Mouse (Mus musculus): Measurements from ENCODE around the gene Specc1l. TPM values are rescaled to one million over a fixed set of nuclear protein-coding genes. Genes with fewer than 3 reads are reported as not detected.
"Not testable (repeated sequence)": the region's sequence is repeated elsewhere in the genome, so short reads cannot be mapped to it uniquely, and the experiment has no call there.

Specc1l gene
- polyA plus RNA-seq, 1 experiment from 2014 or later = 24.1 TPM

- Histone ChIP-seq H3K4me3 (ENCODE audit: low read depth, low read length) (no peak overlapping the region), H3K9me3 (replicated peaks; ENCODE audit: control insufficient read depth, low read length) (no peaks in the 10 kb centered on the region), H3K27me3 (ENCODE audit: control insufficient read depth, insufficient read depth, low read length) (no peaks in the 10 kb centered on the region), H3K9ac (replicated peaks; ENCODE audit: low read length) (no peak overlapping the region), H3K4me1 (ENCODE audit: control insufficient read depth, insufficient read depth, low read length) (no peaks in the 10 kb centered on the region), H3K4me2 (ENCODE audit: low read depth, low read length) (no peak overlapping the region), H3K36me3 (replicated peaks; ENCODE audit: control insufficient read depth, insufficient read depth, low read depth, low read length) (no peaks in the 10 kb centered on the region), H3K27ac (replicated peaks; ENCODE audit: low read depth, low read length) (no peak overlapping the region)
- ATAC-seq (replicated peaks; ENCODE audit: insufficient number of reproducible peaks, low FRiP score, low TSS enrichment, low read depth) (no peak), DNase-seq (ENCODE audit: low spot score) (no peak)
- 82% methylated on average over 2 of the region's 2 CpGs for WGBS
Observed at GRCm38 (mm10) chr10:75345265-75345664, 133.4 kb downstream of the Specc1l start.

- no peaks in the 10 kb centered on the region for H3K27me3 ChIP-seq (ENCODE audit: control insufficient read depth, insufficient read depth, low read length)
- no peaks in the 10 kb centered on the region for H3K36me3 ChIP-seq (replicated peaks; ENCODE audit: control insufficient read depth, insufficient read depth, low read depth, low read length)
- DNase-seq (ENCODE audit: low spot score) (no peak), ATAC-seq (replicated peaks; ENCODE audit: insufficient number of reproducible peaks, low FRiP score, low TSS enrichment, low read depth) (no peak)
- WGBS = 86% methylated on average over 5 of the region's 5 CpGs
- H3K9ac ChIP-seq (replicated peaks; ENCODE audit: low read length) = no peak overlapping the region
- no peak overlapping the region for H3K27ac ChIP-seq (replicated peaks; ENCODE audit: low read depth, low read length)
- H3K9me3 ChIP-seq (replicated peaks; ENCODE audit: control insufficient read depth, low read length) = no peaks in the 10 kb centered on the region
- no peaks in the 10 kb centered on the region for H3K4me1 ChIP-seq (ENCODE audit: control insufficient read depth, insufficient read depth, low read length)
- no peak overlapping the region for H3K4me3 ChIP-seq (ENCODE audit: low read depth, low read length)
- no peak overlapping the region for H3K4me2 ChIP-seq (ENCODE audit: low read depth, low read length)
Observed at GRCm38 (mm10) chr10:75350564-75350963, 138.7 kb downstream of the Specc1l start.

GRCm38 (mm10) chr10:75352541-75352940, 140.7 kb downstream of the Specc1l start:
- H3K27ac ChIP-seq (replicated peaks; ENCODE audit: low read depth, low read length) = no peak overlapping the region
- no peak overlapping the region for H3K4me3 ChIP-seq (ENCODE audit: low read depth, low read length)
- H3K4me1 ChIP-seq (ENCODE audit: control insufficient read depth, insufficient read depth, low read length) = no peaks in the 10 kb centered on the region
- H3K9ac ChIP-seq (replicated peaks; ENCODE audit: low read length) = no peak overlapping the region
- H3K9me3 ChIP-seq (replicated peaks; ENCODE audit: control insufficient read depth, low read length) = no peaks in the 10 kb centered on the region
- H3K36me3 ChIP-seq (replicated peaks; ENCODE audit: control insufficient read depth, insufficient read depth, low read depth, low read length) = no peaks in the 10 kb centered on the region
- DNase-seq (ENCODE audit: low spot score) = no peak
- H3K4me2 ChIP-seq (ENCODE audit: low read depth, low read length) = no peak overlapping the region
- no peaks in the 10 kb centered on the region for H3K27me3 ChIP-seq (ENCODE audit: control insufficient read depth, insufficient read depth, low read length)
- no peak for ATAC-seq (replicated peaks; ENCODE audit: insufficient number of reproducible peaks, low FRiP score, low TSS enrichment, low read depth)
- WGBS = 96% methylated on average over 12 of the region's 12 CpGs

GRCm38 (mm10) chr10:75353838-75354241, 142.0 kb downstream of the Specc1l start:
- not testable (repeated sequence) for H3K27me3 ChIP-seq (ENCODE audit: control insufficient read depth, insufficient read depth, low read length); H3K9me3 ChIP-seq (replicated peaks; ENCODE audit: control insufficient read depth, low read length); H3K27ac ChIP-seq (replicated peaks; ENCODE audit: low read depth, low read length); H3K4me2 ChIP-seq (ENCODE audit: low read depth, low read length); H3K4me1 ChIP-seq (ENCODE audit: control insufficient read depth, insufficient read depth, low read length); ATAC-seq (replicated peaks; ENCODE audit: insufficient number of reproducible peaks, low FRiP score, low TSS enrichment, low read depth); H3K36me3 ChIP-seq (replicated peaks; ENCODE audit: control insufficient read depth, insufficient read depth, low read depth, low read length); H3K9ac ChIP-seq (replicated peaks; ENCODE audit: low read length); H3K4me3 ChIP-seq (ENCODE audit: low read depth, low read length); DNase-seq (ENCODE audit: low spot score)
- WGBS = 70% methylated on average over 8 of the region's 9 CpGs

GRCm38 (mm10) chr10:75355341-75355740, 143.5 kb downstream of the Specc1l start:
- 69% methylated on average over 4 of the region's 4 CpGs for WGBS
- Histone ChIP-seq H3K9me3 (replicated peaks; ENCODE audit: control insufficient read depth, low read length) (no peaks in the 10 kb centered on the region), H3K36me3 (replicated peaks; ENCODE audit: control insufficient read depth, insufficient read depth, low read depth, low read length) (no peaks in the 10 kb centered on the region), H3K27me3 (ENCODE audit: control insufficient read depth, insufficient read depth, low read length) (no peaks in the 10 kb centered on the region), H3K4me3 (ENCODE audit: low read depth, low read length) (no peak overlapping the region), H3K4me1 (ENCODE audit: control insufficient read depth, insufficient read depth, low read length) (no peaks in the 10 kb centered on the region), H3K4me2 (ENCODE audit: low read depth, low read length) (no peak overlapping the region), H3K27ac (replicated peaks; ENCODE audit: low read depth, low read length) (no peak overlapping the region), H3K9ac (replicated peaks; ENCODE audit: low read length) (no peak overlapping the region)
- no peak for ATAC-seq (replicated peaks; ENCODE audit: insufficient number of reproducible peaks, low FRiP score, low TSS enrichment, low read depth)
- no peak for DNase-seq (ENCODE audit: low spot score)

Other genes starting within 250 kb of the Specc1l start
- 4.7 and 5.6 TPM in 2 replicates for gene Gnaz, start 244.9 kb upstream of the Specc1l start, polyA plus RNA-seq (2014; fragmentation: Nextera tagmentation; extraction: Ambion mirVana)
- not detected in 2 replicates for gene Rsph14, start 179.5 kb upstream of the Specc1l start, polyA plus RNA-seq (2014; fragmentation: Nextera tagmentation; extraction: Ambion mirVana)
- 7.6 and 8.5 TPM in 2 replicates for gene Rab36, start 175.0 kb upstream of the Specc1l start, polyA plus RNA-seq (2014; fragmentation: Nextera tagmentation; extraction: Ambion mirVana)
- 10.3 and 11.2 TPM in 2 replicates for gene Bcr, start 151.5 kb upstream of the Specc1l start, polyA plus RNA-seq (2014; fragmentation: Nextera tagmentation; extraction: Ambion mirVana)
- gene Adora2a, start 104.8 kb downstream of the Specc1l start, polyA plus RNA-seq (2014; fragmentation: Nextera tagmentation; extraction: Ambion mirVana) = 3.8 and 7.4 TPM in 2 replicates
- gene Upb1, start 189.0 kb downstream of the Specc1l start, polyA plus RNA-seq (2014; fragmentation: Nextera tagmentation; extraction: Ambion mirVana) = 0.07 and 0.25 TPM in 2 replicates